Mouse (Mus musculus) spleen, adult 2 months (tissue): ENCODE data around the gene Nup107.

ENCODE experiments used
- CTCF ChIP-seq: fragments of 200-500 bp; IDR thresholded peaks from 2 replicates; pipeline ENCODE4 v1.5.1; 2011; ENCODE audit warnings: mild to moderate bottlenecking, inconsistent platforms; ENCODE audit not compliant: insufficient read depth, insufficient read length, insufficient replicate concordance; ENCODE audit errors: extremely low read depth
- POLR2A ChIP-seq: fragments of 200-500 bp; IDR thresholded peaks from 2 replicates; pipeline ENCODE4 v1.6.1; 2011; ENCODE audit warnings: low read depth, low read length, inconsistent platforms

GRCm38 (mm10) chr10:117701034-117701829 is 91.3 kb downstream of the Nup107 start:
- TF ChIP-seq CTCF (no peak), POLR2A (no peak)
